Mouse (Mus musculus) adrenal gland, adult (tissue): ENCODE measurements at regions not wholly inside any gene's neighbourhood (a gene's known extent, or its start where the extent isn't known, plus 50 kb on each side); places are given as distances from the start of the nearest gene placed in this dataset.

Experiments
- DNase-seq, 2 experiments: peaks; one replicate each; pipeline ENCODE4 v3.0.0; 2022 to 2023; ENCODE audit warnings: low spot score in 1 of 2; ENCODE audit not compliant: inconsistent age in 2 of 2

- peak; percentile 29 to 79 for DNase-seq
Measured at GRCm38 (mm10) chr16:5471321-5471720, 215.5 kb upstream of the Eef2kmt start.

GRCm38 (mm10) chr16:5467587-5467986 lies 211.8 kb upstream of the Eef2kmt start:
- peak; percentile 33 to 70 for DNase-seq

- DNase-seq: peak in 1 of 2 experiments; percentile 11
Measured at GRCm38 (mm10) chr16:5466760-5467159, 211.0 kb upstream of the Eef2kmt start.

- no peak for DNase-seq
Measured at GRCm38 (mm10) chr16:5455352-5455965, 199.7 kb upstream of the Eef2kmt start.

- DNase-seq: no peak
Measured at GRCm38 (mm10) chr16:5454243-5454642, 198.5 kb upstream of the Eef2kmt start.

- no peak for DNase-seq
Measured at GRCm38 (mm10) chr16:5452971-5453370, 197.2 kb upstream of the Eef2kmt start.

- DNase-seq: no peak
Measured at GRCm38 (mm10) chr16:5445776-5446175, 190.0 kb upstream of the Eef2kmt start.

GRCm38 (mm10) chr16:5444785-5445184 lies 189.0 kb upstream of the Eef2kmt start:
- no peak for DNase-seq

- DNase-seq: no peak
Measured at GRCm38 (mm10) chr16:5439717-5440116, 183.9 kb upstream of the Eef2kmt start.

GRCm38 (mm10) chr16:5438405-5438804 lies 182.6 kb upstream of the Eef2kmt start:
- DNase-seq: no peak

GRCm38 (mm10) chr16:5431689-5432088 lies 175.9 kb upstream of the Eef2kmt start:
- DNase-seq: peak in 1 of 2 experiments; percentile 24

GRCm38 (mm10) chr16:5431111-5431510 lies 175.3 kb upstream of the Eef2kmt start:
- peak in 1 of 2 experiments; percentile 31 for DNase-seq

GRCm38 (mm10) chr16:5429466-5429865 lies 173.7 kb upstream of the Eef2kmt start:
- DNase-seq: no peak

GRCm38 (mm10) chr16:5425908-5426307 lies 170.1 kb upstream of the Eef2kmt start:
- no peak for DNase-seq

GRCm38 (mm10) chr16:5422041-5422440 lies 166.3 kb upstream of the Eef2kmt start:
- peak; percentile 36 to 71 for DNase-seq

GRCm38 (mm10) chr16:5421591-5421990 lies 165.8 kb upstream of the Eef2kmt start:
- no peak for DNase-seq

- DNase-seq: peak in 1 of 2 experiments; percentile 21
Measured at GRCm38 (mm10) chr16:5419467-5419866, 163.7 kb upstream of the Eef2kmt start.

- DNase-seq: peak; percentile 51 to 55
Measured at GRCm38 (mm10) chr16:5418462-5419197, 162.8 kb upstream of the Eef2kmt start.

GRCm38 (mm10) chr16:5415310-5415709 lies 159.5 kb upstream of the Eef2kmt start:
- no peak for DNase-seq

GRCm38 (mm10) chr16:5411819-5412385 lies 156.1 kb upstream of the Eef2kmt start:
- DNase-seq: no peak

GRCm38 (mm10) chr16:5406711-5407110 lies 150.9 kb upstream of the Eef2kmt start:
- peak; percentile 69 to 89 for DNase-seq

- DNase-seq: no peak
Measured at GRCm38 (mm10) chr16:5393336-5393735, 137.6 kb upstream of the Eef2kmt start.
